Mouse (Mus musculus) C2C12 (cell line): ENCODE measurements around the gene Slc39a11.

ENCODE experiments used
- CTCF ChIP-seq: IDR thresholded peaks from one replicate; pipeline ENCODE4 v1.5.1; 2011; ENCODE audit not compliant: control insufficient read depth, insufficient read depth, insufficient read length
- MYOD1 ChIP-seq: IDR thresholded peaks from one replicate; pipeline ENCODE4 v1.6.1; 2011; ENCODE audit warnings: low read depth; ENCODE audit not compliant: control insufficient read depth, insufficient read length

DNA sequence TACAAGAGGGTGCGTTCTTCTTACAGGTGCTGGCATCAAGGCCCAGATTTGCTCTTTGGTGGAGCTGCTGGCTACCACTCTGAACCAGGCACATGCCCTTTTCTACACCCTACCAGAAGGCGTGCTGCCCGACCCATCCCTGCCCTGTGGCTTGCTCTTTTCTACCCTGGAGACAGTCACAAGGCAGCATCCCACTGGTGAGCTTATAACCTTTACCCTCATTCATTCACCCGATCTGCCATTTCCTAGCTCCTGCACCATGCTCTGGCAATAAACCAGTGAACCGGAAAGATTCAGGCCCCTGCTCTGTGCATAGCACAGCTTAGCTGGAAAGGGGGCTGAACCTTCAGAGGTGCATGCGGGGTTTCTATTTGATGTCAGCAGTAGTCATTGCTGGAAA, 2.6 kb upstream of the Slc39a11 start:
- TF ChIP-seq CTCF = no peak
- TF ChIP-seq MYOD1 = no peak
